9 mouse cellular contexts compared by ENCODE assay signal in the genomic region with DNA sequence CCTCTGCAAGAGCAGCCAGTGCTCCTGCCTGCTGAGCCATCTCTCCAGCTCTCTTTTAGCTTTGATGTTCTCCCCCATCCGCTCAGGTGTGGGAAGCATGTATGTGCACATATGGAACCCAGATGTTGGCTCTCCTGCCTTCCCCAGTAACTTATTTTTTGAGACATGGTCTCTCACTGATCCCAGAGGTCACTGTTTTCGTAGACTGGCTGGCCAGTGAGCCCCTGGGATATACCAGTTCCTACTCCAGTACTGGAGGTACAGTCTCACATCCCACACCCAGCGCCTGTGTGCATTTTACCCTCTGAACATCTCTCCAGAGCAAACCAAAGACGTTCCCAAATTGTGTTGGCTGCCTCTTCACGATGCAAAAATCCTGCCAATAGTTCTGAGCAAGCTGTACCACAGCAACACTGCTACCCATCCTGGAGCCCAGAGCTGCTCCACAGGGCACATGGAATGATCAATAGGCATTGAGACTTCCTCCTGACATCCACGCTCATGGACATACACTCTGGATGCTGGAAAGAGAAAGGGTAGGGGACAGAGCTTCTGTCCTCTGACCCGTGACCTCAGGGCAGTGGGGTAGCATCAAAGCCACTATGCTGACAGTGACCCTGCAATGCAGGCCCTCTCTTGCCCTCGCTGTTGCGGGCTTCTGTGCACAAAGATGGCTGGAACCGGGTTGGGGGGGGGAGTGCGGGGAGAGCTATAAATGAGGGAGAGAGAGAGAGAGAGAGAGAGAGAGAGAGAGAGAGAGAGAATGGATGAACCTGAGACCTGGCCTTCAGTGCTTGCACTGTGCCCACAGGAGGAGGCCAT.
DNase-seq lines count a peak whose midpoint lies in the region; ATAC-seq lines count a peak whose summit lies in the region.
"Had no signal": no experiment of that assay in that cellular context is flagged by ENCODE, and none has a peak within 500 bp of the region (broad histone marks: within the 10 kb centered on the region; RNA-seq: fewer than 3 reads in every experiment).

No protein-coding gene starts in this region.

- H3K4me3 ChIP-seq in forebrain, embryonic 13.5 days, result no peak overlapping the region
- H3K4me3 ChIP-seq in limb, embryonic 13.5 days, result no peak overlapping the region
- no peak overlapping the region for H3K4me3 ChIP-seq in heart, embryonic 12.5 days
- H3K4me3 ChIP-seq: stomach, embryonic 15.5 days had no signal

- no peaks in the 10 kb centered on the region for H3K9me3 ChIP-seq in forebrain, embryonic 13.5 days (replicated peaks)
- no peaks in the 10 kb centered on the region for H3K9me3 ChIP-seq in limb, embryonic 13.5 days
- H3K9me3 ChIP-seq in heart, embryonic 12.5 days (replicated peaks), result no peaks in the 10 kb centered on the region
- H3K9me3 ChIP-seq: stomach, embryonic 15.5 days had no signal

- DNase-seq in hindlimb bud, embryonic 11.5 days (ENCODE audit: extremely low spot score, low read depth, low spot score), result peak; percentile 69
- DNase-seq in right cerebral cortex, postnatal 4 days, result peak; percentile 51
- no peak for DNase-seq in urinary bladder, postnatal 4 days (ENCODE audit: low spot score in 2 of 2)
- no peak for DNase-seq in cerebellum, postnatal 14 days

- H3K36me3 ChIP-seq in forebrain, embryonic 13.5 days (ENCODE audit: poor library complexity, severe bottlenecking), result no peaks in the 10 kb centered on the region
- H3K36me3 ChIP-seq in limb, embryonic 13.5 days, result no peaks in the 10 kb centered on the region
- H3K36me3 ChIP-seq in heart, embryonic 12.5 days, result no peaks in the 10 kb centered on the region
- H3K36me3 ChIP-seq: stomach, embryonic 15.5 days had no signal

- H3K27ac ChIP-seq in forebrain, embryonic 13.5 days, result peak overlapping the region; percentile 98
- H3K27ac ChIP-seq in limb, embryonic 13.5 days, result 0 out of 2 replicates have a peak overlapping the region, but pooled peaks have one; percentile 0
- H3K27ac ChIP-seq in heart, embryonic 12.5 days (ENCODE audit: poor library complexity, severe bottlenecking), result no peak overlapping the region
- H3K27ac ChIP-seq: stomach, embryonic 15.5 days had no signal

- 0 out of 2 replicates have a peak overlapping the region, but pooled peaks have one; percentile 47 for H3K9ac ChIP-seq in forebrain, embryonic 13.5 days
- no peak overlapping the region for H3K9ac ChIP-seq in limb, embryonic 13.5 days
- no peak overlapping the region for H3K9ac ChIP-seq in heart, embryonic 12.5 days
- H3K9ac ChIP-seq: stomach, embryonic 15.5 days had no signal

- H3K4me1 ChIP-seq in forebrain, embryonic 13.5 days, result peaks cover 63% of the 10 kb centered on the region
- peaks cover 40% of the 10 kb centered on the region for H3K4me1 ChIP-seq in limb, embryonic 13.5 days
- H3K4me1 ChIP-seq in heart, embryonic 12.5 days (replicated peaks), result peaks cover 16% of the 10 kb centered on the region

- no peaks in the 10 kb centered on the region for H3K27me3 ChIP-seq in forebrain, embryonic 13.5 days
- H3K27me3 ChIP-seq in limb, embryonic 13.5 days, result no peaks in the 10 kb centered on the region
- H3K27me3 ChIP-seq in heart, embryonic 12.5 days (replicated peaks), result 0 out of 2 replicates have a peak, but pooled peaks cover 8% of the 10 kb centered on the region
- H3K27me3 ChIP-seq: Patski; stomach, embryonic 15.5 days had no signal

- WGBS in forebrain, embryonic 13.5 days, result 26% methylated on average over 11 of the region's 11 CpGs
- WGBS in limb, embryonic 13.5 days, result 38% methylated on average over 11 of the region's 11 CpGs
- 71% methylated on average over 11 of the region's 11 CpGs for WGBS in heart, embryonic 12.5 days

- peak overlapping the region; percentile 55 for H3K4me2 ChIP-seq in forebrain, embryonic 13.5 days
- H3K4me2 ChIP-seq in limb, embryonic 13.5 days (replicated peaks), result no peak overlapping the region
- no peak overlapping the region for H3K4me2 ChIP-seq in heart, embryonic 12.5 days

- peak; percentile 52 for ATAC-seq in forebrain, embryonic 13.5 days
- no peak; the same call in 1 of the 2 replicates for ATAC-seq in limb, embryonic 13.5 days (ENCODE audit: low FRiP score, low read depth)
- ATAC-seq in heart, embryonic 12.5 days (ENCODE audit: insufficient number of reproducible peaks, low FRiP score), result no peak
- ATAC-seq: Patski had no signal

Comparison
In these comparisons a context has a peak if more than half of its experiments do, and no peak if none do; other contexts are left out.
1. DNase-seq: peak in hindlimb bud, embryonic 11.5 days (single experiment) and right cerebral cortex, postnatal 4 days (single experiment); none in urinary bladder, postnatal 4 days (0 of 2) and cerebellum, postnatal 14 days (0 of 2).